Mouse (Mus musculus): ENCODE data around the gene Angptl2. TPM values are rescaled to one million over a fixed set of nuclear protein-coding genes. Genes with fewer than 3 reads are reported as not detected.

Angptl2 gene
- total and polyA plus RNA-seq, 3 experiments: 0.04 to 0.21 TPM; not detected in 1

GRCm38 (mm10) chr2:33215177-33215699 is 631 bp upstream of the Angptl2 start:
- no peaks in the 10 kb centered on the region for H3K79me2 ChIP-seq (replicated peaks; ENCODE audit: control insufficient read depth, extremely low read depth, insufficient read depth, poor library complexity, severe bottlenecking)
- in situ Hi-C loops (cut with MboI; ENCODE audit: low pct_ligation_motif_present, low pct_unique_long_range_greater_than_20kb, low sequenced_read_pairs) (no loop called here), dilution Hi-C loops (cut with MboI; ENCODE audit: extremely low pct_ligation_motif_present, extremely low pct_unique_long_range_greater_than_20kb, low sequenced_read_pairs) (no loop called here)
- DNase-seq (ENCODE audit: extremely low read depth): no peak
- peaks cover 0 to 10% of the 10 kb centered on the region in 2 experiments; a peak in 1 of 4 replicates for H3K4me1 ChIP-seq (ENCODE audit: control insufficient read depth in 1 of 2, insufficient read depth in 2 of 2)
- no peak overlapping the region for H3K9ac ChIP-seq (ENCODE audit: insufficient read depth, low read depth)
- H3K4me2 ChIP-seq (ENCODE audit: insufficient read depth, low read depth, poor library complexity, severe bottlenecking): no peak overlapping the region
- no peaks in the 10 kb centered on the region for H3K27me3 ChIP-seq (replicated peaks)
- TF ChIP-seq MYC (IDR thresholded peaks at IDR 0.05; ENCODE audit: low read depth, low read length) (no peak), UBTF (IDR thresholded peaks at IDR 0.05; ENCODE audit: low read depth, low read length) (no peak), NRF1 (IDR thresholded peaks at IDR 0.05; ENCODE audit: low read depth, low read length) (no peak), TBP (conservative IDR thresholded peaks at IDR 0.05; ENCODE audit: low read depth, low read length) (no peak), MAFK (IDR thresholded peaks at IDR 0.05; ENCODE audit: insufficient replicate concordance, low read length) (no peak), ZC3H11A (IDR thresholded peaks at IDR 0.05; ENCODE audit: low read depth, low read length) (no peak), KAT2A (IDR thresholded peaks at IDR 0.05; ENCODE audit: insufficient replicate concordance, low read length) (no peak)
- no peaks in the 10 kb centered on the region for H3K9me3 ChIP-seq (replicated peaks; ENCODE audit: low read length)
- H3K36me3 ChIP-seq (replicated peaks in 1 of 2; ENCODE audit: control insufficient read depth in 1 of 2, insufficient read depth in 1 of 2, low read length in 1 of 2): no peaks in the 10 kb centered on the region
- no peak overlapping the region for H3K4me3 ChIP-seq (replicated peaks in 1 of 3; ENCODE audit: low read depth in 2 of 3, low read length in 2 of 3, poor library complexity in 1 of 3)
- no peak overlapping the region for H3K27ac ChIP-seq (ENCODE audit: insufficient read depth, low read depth)

- Histone ChIP-seq H3K27me3 (replicated peaks) (no peaks in the 10 kb centered on the region), H3K36me3 (replicated peaks in 1 of 2; ENCODE audit: control insufficient read depth in 1 of 2, insufficient read depth in 1 of 2, low read length in 1 of 2) (no peaks in the 10 kb centered on the region), H3K9ac (ENCODE audit: insufficient read depth, low read depth) (no peak overlapping the region), H3K4me2 (ENCODE audit: insufficient read depth, low read depth, poor library complexity, severe bottlenecking) (no peak overlapping the region), H3K4me3 (replicated peaks in 1 of 3; ENCODE audit: low read depth in 2 of 3, low read length in 2 of 3, poor library complexity in 1 of 3) (no peak overlapping the region), H3K9me3 (replicated peaks; ENCODE audit: low read length) (no peaks in the 10 kb centered on the region), H3K79me2 (replicated peaks; ENCODE audit: control insufficient read depth, extremely low read depth, insufficient read depth, poor library complexity, severe bottlenecking) (no peaks in the 10 kb centered on the region), H3K27ac (ENCODE audit: insufficient read depth, low read depth) (no peak overlapping the region), H3K4me1 (ENCODE audit: control insufficient read depth in 1 of 2, insufficient read depth in 2 of 2) (peaks cover 0 to 13% of the 10 kb centered on the region in 2 experiments; a peak in 1 of 4 replicates)
- dilution Hi-C loops (cut with MboI; ENCODE audit: extremely low pct_ligation_motif_present, extremely low pct_unique_long_range_greater_than_20kb, low sequenced_read_pairs): no loop called here
- no peak for TF ChIP-seq RAD21 (IDR thresholded peaks at IDR 0.05; ENCODE audit: low read depth, low read length)
- no peak for TF ChIP-seq IRF4 (IDR thresholded peaks at IDR 0.05; ENCODE audit: low read depth, low read length)
- no peak for TF ChIP-seq BHLHE40 (IDR thresholded peaks at IDR 0.05; ENCODE audit: low read depth, low read length)
- TF ChIP-seq UBTF (IDR thresholded peaks at IDR 0.05; ENCODE audit: low read depth, low read length): no peak
- no peak for TF ChIP-seq ELF1 (IDR thresholded peaks at IDR 0.05; ENCODE audit: low read depth, low read length)
- TF ChIP-seq HCFC1 (IDR thresholded peaks at IDR 0.05; ENCODE audit: low read depth, low read length): no peak
- no peak for TF ChIP-seq SMC3 (IDR thresholded peaks at IDR 0.05; ENCODE audit: low read depth, low read length)
- no peak for TF ChIP-seq ETS1 (conservative IDR thresholded peaks at IDR 0.05; ENCODE audit: low read depth, low read length)
- TF ChIP-seq USF1 (IDR thresholded peaks at IDR 0.05; ENCODE audit: low read depth, low read length): no peak
- TF ChIP-seq TCF12 (IDR thresholded peaks at IDR 0.05; ENCODE audit: low read depth, low read length): no peak
- TF ChIP-seq JUND (conservative IDR thresholded peaks at IDR 0.05; ENCODE audit: low read depth, low read length): no peak
- no peak for DNase-seq (ENCODE audit: extremely low read depth)
- in situ Hi-C loops (cut with MboI; ENCODE audit: low pct_ligation_motif_present, low pct_unique_long_range_greater_than_20kb, low sequenced_read_pairs): no loop called here
Measured at GRCm38 (mm10) chr2:33216645-33217424, 966 bp downstream of the Angptl2 start.
